Mouse (Mus musculus): ENCODE data around the gene Rbpjl. TPM values are rescaled to one million over a fixed set of nuclear protein-coding genes. Genes with fewer than 3 reads are reported as not detected.
A peak's percentile ranks its signal among the peaks of the same experiment; 100 is the strongest.

Rbpjl gene
- total and polyA plus RNA-seq, 2 experiments, result 0.18 TPM; not detected in 1

- no peak for TF ChIP-seq POLR2A (IDR thresholded peaks at IDR 0.05; ENCODE audit: extremely low read depth, insufficient read depth, low read length)
- no peak for TF ChIP-seq CTCF (IDR thresholded peaks at IDR 0.05; ENCODE audit: low read depth, low read length)
- Histone ChIP-seq H3K27me3 (ENCODE audit: control insufficient read depth, insufficient read depth, low read length) (no peaks in the 10 kb centered on the region), H3K9ac (ENCODE audit: low read depth, low read length) (peak overlapping the region; percentile 42), H3K4me3 (ENCODE audit: insufficient read depth, low read depth, low read length) (no peak overlapping the region), H3K79me2 (ENCODE audit: control insufficient read depth, insufficient read depth, low read length) (peaks cover 19% of the 10 kb centered on the region; the same call in 1 of the 2 replicates), H3K4me1 (ENCODE audit: control insufficient read depth, insufficient read depth, low read length) (peaks cover 66% of the 10 kb centered on the region), H3K36me3 (ENCODE audit: control insufficient read depth, insufficient read depth, low read length) (peaks cover 49% of the 10 kb centered on the region), H3K27ac (replicated peaks; ENCODE audit: insufficient read depth, low read depth, low read length) (peak overlapping the region; percentile 76)
- peak; percentile 90 for DNase-seq (ENCODE audit: extremely low read depth, low read depth, low spot score)
- WGBS, result 27% methylated on average over 9 of the region's 9 CpGs
These were observed 28.9 kb downstream of the Rbpjl start for GRCm38 (mm10) chr2:164431676-164432465.

DNA sequence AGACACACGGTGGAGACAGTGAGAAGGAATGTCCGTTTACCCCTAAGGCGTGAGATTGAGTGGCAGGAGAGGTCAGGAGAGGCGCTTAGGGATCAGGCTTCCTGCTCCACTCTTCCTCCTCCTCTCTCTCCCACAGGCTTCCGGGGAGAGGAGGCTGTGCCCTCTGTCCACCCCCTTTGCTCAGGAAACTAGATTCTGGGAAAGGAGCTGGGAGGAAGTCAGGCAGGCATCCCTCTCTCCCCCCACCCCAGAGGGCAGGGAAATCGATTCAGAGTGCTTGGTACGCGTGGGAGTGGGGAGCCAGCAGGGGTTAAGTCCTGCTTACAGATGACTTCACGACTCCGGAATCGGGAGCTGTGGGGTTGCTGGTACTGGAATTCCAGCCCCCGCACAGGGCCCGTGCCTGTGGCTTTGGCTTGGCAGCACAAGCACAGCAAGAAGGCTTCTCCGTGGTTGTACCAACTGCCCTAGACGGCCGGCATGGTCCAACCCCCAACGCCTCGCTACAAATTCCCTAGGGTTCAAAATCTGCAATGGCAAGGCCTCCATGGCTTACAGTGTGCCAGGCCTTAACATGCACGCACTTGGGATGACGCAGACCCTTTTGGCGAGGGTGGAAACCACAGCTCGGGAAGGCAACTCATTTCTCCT is 29.7 kb downstream of the Rbpjl start:
- Histone ChIP-seq H3K4me3 (ENCODE audit: insufficient read depth, low read depth, low read length) (peak overlapping the region; percentile 41; the same call in 1 of the 2 replicates), H3K36me3 (ENCODE audit: control insufficient read depth, insufficient read depth, low read length) (peaks cover 41% of the 10 kb centered on the region), H3K9ac (ENCODE audit: low read depth, low read length) (peak overlapping the region; percentile 42), H3K79me2 (ENCODE audit: control insufficient read depth, insufficient read depth, low read length) (peaks cover 24% of the 10 kb centered on the region; the same call in 1 of the 2 replicates), H3K27me3 (ENCODE audit: control insufficient read depth, insufficient read depth, low read length) (no peaks in the 10 kb centered on the region), H3K4me1 (ENCODE audit: control insufficient read depth, insufficient read depth, low read length) (peaks cover 63% of the 10 kb centered on the region), H3K27ac (replicated peaks; ENCODE audit: insufficient read depth, low read depth, low read length) (peak overlapping the region; percentile 76)
- peak; percentile 84 for DNase-seq (ENCODE audit: extremely low read depth, low read depth, low spot score)
- WGBS, result 10% methylated on average over 22 of the region's 22 CpGs
- no peak for TF ChIP-seq CTCF (IDR thresholded peaks at IDR 0.05; ENCODE audit: low read depth, low read length)
- 0 out of 2 replicates have a peak, but pooled peaks have one; percentile 10 for TF ChIP-seq POLR2A (IDR thresholded peaks at IDR 0.05; ENCODE audit: extremely low read depth, insufficient read depth, low read length)

DNA sequence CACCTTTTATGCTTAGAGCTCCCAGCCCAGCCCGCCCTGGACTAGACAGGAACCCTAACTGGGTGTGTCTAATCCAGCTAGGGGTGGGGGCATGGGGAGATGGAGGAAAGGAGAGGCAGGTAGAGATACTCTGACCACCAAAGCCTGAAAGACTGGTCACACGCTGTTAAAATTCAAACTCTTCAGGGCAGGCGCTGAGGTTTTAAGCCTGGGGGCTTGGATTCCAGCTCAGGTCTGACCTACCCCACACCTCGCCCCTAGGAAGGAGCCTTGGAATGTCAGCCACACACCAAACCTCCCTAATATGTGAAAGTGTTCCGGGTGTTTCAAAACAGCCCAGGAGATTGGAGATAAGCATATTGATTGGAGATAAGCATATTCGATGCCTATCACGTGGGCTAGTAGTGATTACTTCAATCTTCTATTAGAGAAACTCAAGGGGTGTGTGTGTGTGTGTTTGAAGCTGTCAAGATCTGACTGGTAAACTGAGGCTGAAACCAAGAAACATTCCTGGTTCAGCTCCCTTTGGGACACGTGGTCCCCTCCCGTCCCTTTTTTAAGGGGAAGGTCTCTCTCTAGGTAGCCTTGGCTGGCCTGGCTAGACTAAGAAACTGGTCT is 30.4 kb downstream of the Rbpjl start:
- no peak for TF ChIP-seq POLR2A (IDR thresholded peaks at IDR 0.05; ENCODE audit: extremely low read depth, insufficient read depth, low read length)
- TF ChIP-seq CTCF (IDR thresholded peaks at IDR 0.05; ENCODE audit: low read depth, low read length), result no peak
- 24% methylated on average over 9 of the region's 9 CpGs for WGBS
- Histone ChIP-seq H3K4me3 (ENCODE audit: insufficient read depth, low read depth, low read length) (peak overlapping the region; percentile 2; the same call in 1 of the 2 replicates), H3K79me2 (ENCODE audit: control insufficient read depth, insufficient read depth, low read length) (peaks cover 24% of the 10 kb centered on the region; the same call in 1 of the 2 replicates), H3K27ac (replicated peaks; ENCODE audit: insufficient read depth, low read depth, low read length) (peak overlapping the region; percentile 91), H3K4me1 (ENCODE audit: control insufficient read depth, insufficient read depth, low read length) (peaks cover 62% of the 10 kb centered on the region), H3K36me3 (ENCODE audit: control insufficient read depth, insufficient read depth, low read length) (peaks cover 34% of the 10 kb centered on the region), H3K9ac (ENCODE audit: low read depth, low read length) (peak overlapping the region; percentile 58), H3K27me3 (ENCODE audit: control insufficient read depth, insufficient read depth, low read length) (no peaks in the 10 kb centered on the region)
- DNase-seq (ENCODE audit: extremely low read depth, low read depth, low spot score), result peak; percentile 90

DNA sequence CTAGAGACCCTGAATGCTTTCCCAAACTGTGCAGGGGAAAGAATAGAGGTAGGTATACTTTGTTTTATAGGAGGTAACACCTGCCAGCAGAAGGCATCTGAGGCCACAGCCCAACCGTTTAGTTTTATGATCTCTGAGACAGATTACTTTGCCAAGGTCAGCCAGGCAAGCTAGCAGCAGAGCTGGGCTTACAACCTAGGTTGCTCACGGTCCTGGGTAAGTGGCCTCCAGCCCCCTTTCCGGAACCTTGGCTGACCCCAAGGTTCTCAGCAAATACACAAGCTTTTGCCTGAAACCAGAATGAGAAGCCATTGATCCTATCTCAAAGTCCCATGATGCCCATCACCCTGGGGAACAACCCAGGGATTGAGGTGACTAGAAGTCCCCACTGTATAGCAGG is 31.7 kb downstream of the Rbpjl start:
- H3K4me1 ChIP-seq (ENCODE audit: control insufficient read depth, insufficient read depth, low read length), result peaks cover 53% of the 10 kb centered on the region

DNA sequence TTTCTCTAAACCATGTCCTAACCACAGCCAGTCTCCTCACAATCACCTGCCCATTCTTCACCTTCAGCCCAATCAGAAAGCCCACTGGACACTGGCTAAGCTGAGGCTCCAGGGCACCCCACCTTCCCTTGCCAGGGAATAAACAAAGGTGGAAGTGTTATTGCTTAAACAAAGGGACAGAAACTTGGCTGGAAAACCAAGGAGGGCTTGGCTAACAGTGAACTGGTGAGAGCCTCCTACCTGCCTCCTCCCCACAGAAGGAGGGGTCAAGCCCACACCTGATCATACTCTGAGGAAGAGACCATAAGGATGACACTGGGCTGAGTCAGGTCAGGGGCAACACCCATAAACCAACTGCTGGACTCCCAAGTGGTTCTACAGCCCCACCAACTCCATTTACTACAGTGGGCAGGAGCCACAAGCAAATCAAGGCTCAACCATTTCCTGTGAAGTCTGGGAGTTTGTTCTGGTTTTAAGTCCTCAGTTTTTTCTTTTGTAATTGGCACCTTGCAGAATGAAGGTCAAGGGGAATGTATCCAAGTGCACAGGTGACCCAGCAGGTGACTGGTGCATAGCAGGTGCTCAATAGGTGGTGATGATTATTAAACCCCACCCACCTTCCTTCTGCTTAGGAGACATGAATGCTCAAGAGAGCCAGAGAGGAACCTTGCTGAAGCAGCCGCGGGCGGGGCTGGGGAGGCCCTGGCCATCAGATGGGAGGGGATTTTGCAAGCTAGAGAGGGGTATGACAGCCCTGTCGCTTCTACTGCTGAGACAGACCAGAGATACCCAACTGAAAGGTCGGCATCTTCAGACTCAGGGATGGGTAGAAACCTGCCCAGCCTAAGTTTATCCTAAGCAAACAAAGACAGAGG is 32.5 kb downstream of the Rbpjl start:
- Histone ChIP-seq H3K36me3 (ENCODE audit: control insufficient read depth, insufficient read depth, low read length) (peaks cover 27% of the 10 kb centered on the region), H3K9ac (ENCODE audit: low read depth, low read length) (peak overlapping the region; percentile 58), H3K4me3 (ENCODE audit: insufficient read depth, low read depth, low read length) (peak overlapping the region; percentile 26; the same call in 1 of the 2 replicates), H3K27ac (replicated peaks; ENCODE audit: insufficient read depth, low read depth, low read length) (peak overlapping the region; percentile 91), H3K27me3 (ENCODE audit: control insufficient read depth, insufficient read depth, low read length) (no peaks in the 10 kb centered on the region), H3K4me1 (ENCODE audit: control insufficient read depth, insufficient read depth, low read length) (peaks cover 48% of the 10 kb centered on the region), H3K79me2 (ENCODE audit: control insufficient read depth, insufficient read depth, low read length) (peaks cover 31% of the 10 kb centered on the region; the same call in 1 of the 2 replicates)
- TF ChIP-seq POLR2A (IDR thresholded peaks at IDR 0.05; ENCODE audit: extremely low read depth, insufficient read depth, low read length) (no peak), CTCF (IDR thresholded peaks at IDR 0.05; ENCODE audit: low read depth, low read length) (no peak)
- WGBS, result 12% methylated on average over 5 of the region's 5 CpGs
- DNase-seq (ENCODE audit: extremely low read depth, low read depth, low spot score), result peak; percentile 78

More for the DNA sequence above, 31.7 kb downstream of the Rbpjl start:
- WGBS, result 23% methylated on average over 3 of the region's 3 CpGs
- H3K79me2 ChIP-seq (ENCODE audit: control insufficient read depth, insufficient read depth, low read length), result peaks cover 24% of the 10 kb centered on the region; the same call in 1 of the 2 replicates
- H3K27me3 ChIP-seq (ENCODE audit: control insufficient read depth, insufficient read depth, low read length), result no peaks in the 10 kb centered on the region
- H3K9ac ChIP-seq (ENCODE audit: low read depth, low read length), result peak overlapping the region; percentile 58
- peak overlapping the region; percentile 6; the same call in 1 of the 2 replicates for H3K4me3 ChIP-seq (ENCODE audit: insufficient read depth, low read depth, low read length)
- DNase-seq (ENCODE audit: extremely low read depth, low read depth, low spot score), result peak; percentile 73
- peaks cover 27% of the 10 kb centered on the region for H3K36me3 ChIP-seq (ENCODE audit: control insufficient read depth, insufficient read depth, low read length)
- H3K27ac ChIP-seq (replicated peaks; ENCODE audit: insufficient read depth, low read depth, low read length), result peak overlapping the region; percentile 91
- TF ChIP-seq CTCF (IDR thresholded peaks at IDR 0.05; ENCODE audit: low read depth, low read length), result no peak
- no peak for TF ChIP-seq POLR2A (IDR thresholded peaks at IDR 0.05; ENCODE audit: extremely low read depth, insufficient read depth, low read length)

Measured in liver, adult 2 months (tissue).